Mouse (Mus musculus): ENCODE measurements at regions not wholly inside any gene's neighbourhood (a gene's known extent, or its start where the extent isn't known, plus 50 kb on each side); places are given as distances from the start of the nearest gene placed in this dataset.

GRCm38 (mm10) chr2:50945526-50945925 lies 203.4 kb downstream of the Rnd3 start:
- no peak overlapping the region for H3K27ac ChIP-seq (ENCODE audit: insufficient read depth, low read depth, low read length)
- H3K36me3 ChIP-seq (ENCODE audit: control insufficient read depth, insufficient read depth, low read length) = no peaks in the 10 kb centered on the region
- H3K4me3 ChIP-seq (ENCODE audit: low read depth, low read length) = no peak overlapping the region
- H3K4me1 ChIP-seq (ENCODE audit: control insufficient read depth, insufficient read depth, insufficient read length, low read length) = no peaks in the 10 kb centered on the region; the same call in 1 of the 2 replicates
- no peaks in the 10 kb centered on the region for H3K27me3 ChIP-seq (ENCODE audit: control insufficient read depth, insufficient read depth, low read length)
- TF ChIP-seq POLR2A (IDR thresholded peaks at IDR 0.05; ENCODE audit: low read depth, low read length) (no peak), CTCF (IDR thresholded peaks at IDR 0.05; ENCODE audit: extremely low read depth, insufficient read length, insufficient replicate concordance, low read depth, low read length) (no peak)
- 92% methylated on average over 4 of the region's 4 CpGs for WGBS

GRCm38 (mm10) chr2:50943180-50943579 lies 205.7 kb downstream of the Rnd3 start:
- Histone ChIP-seq H3K27me3 (ENCODE audit: control insufficient read depth, insufficient read depth, low read length) (no peaks in the 10 kb centered on the region), H3K36me3 (ENCODE audit: control insufficient read depth, insufficient read depth, low read length) (no peaks in the 10 kb centered on the region), H3K4me3 (ENCODE audit: low read depth, low read length) (no peak overlapping the region), H3K4me1 (ENCODE audit: control insufficient read depth, insufficient read depth, insufficient read length, low read length) (no peaks in the 10 kb centered on the region; the same call in 1 of the 2 replicates), H3K27ac (ENCODE audit: insufficient read depth, low read depth, low read length) (no peak overlapping the region)
- TF ChIP-seq POLR2A (IDR thresholded peaks at IDR 0.05; ENCODE audit: low read depth, low read length) (no peak), CTCF (IDR thresholded peaks at IDR 0.05; ENCODE audit: extremely low read depth, insufficient read length, insufficient replicate concordance, low read depth, low read length) (no peak)
- 85% methylated on average over 15 of the region's 15 CpGs for WGBS

- Histone ChIP-seq H3K4me1 (ENCODE audit: control insufficient read depth, insufficient read depth, insufficient read length, low read length) (no peaks in the 10 kb centered on the region; the same call in 1 of the 2 replicates), H3K27ac (ENCODE audit: insufficient read depth, low read depth, low read length) (no peak overlapping the region), H3K4me3 (ENCODE audit: low read depth, low read length) (no peak overlapping the region), H3K36me3 (ENCODE audit: control insufficient read depth, insufficient read depth, low read length) (no peaks in the 10 kb centered on the region), H3K27me3 (ENCODE audit: control insufficient read depth, insufficient read depth, low read length) (no peaks in the 10 kb centered on the region)
- TF ChIP-seq CTCF (IDR thresholded peaks at IDR 0.05; ENCODE audit: extremely low read depth, insufficient read length, insufficient replicate concordance, low read depth, low read length) = no peak
- no peak for TF ChIP-seq POLR2A (IDR thresholded peaks at IDR 0.05; ENCODE audit: low read depth, low read length)
- 82% methylated on average over 11 of the region's 11 CpGs for WGBS
Observed at GRCm38 (mm10) chr2:50942741-50943140, 206.2 kb downstream of the Rnd3 start.

- WGBS = 75% methylated on average over 7 of the region's 7 CpGs
- Histone ChIP-seq H3K4me3 (ENCODE audit: low read depth, low read length) (no peak overlapping the region), H3K27me3 (ENCODE audit: control insufficient read depth, insufficient read depth, low read length) (no peaks in the 10 kb centered on the region; the same call in 1 of the 2 replicates), H3K36me3 (ENCODE audit: control insufficient read depth, insufficient read depth, low read length) (no peaks in the 10 kb centered on the region), H3K27ac (ENCODE audit: insufficient read depth, low read depth, low read length) (no peak overlapping the region), H3K4me1 (ENCODE audit: control insufficient read depth, insufficient read depth, insufficient read length, low read length) (0 out of 2 replicates have a peak, but pooled peaks cover 1% of the 10 kb centered on the region)
- no peak for TF ChIP-seq CTCF (IDR thresholded peaks at IDR 0.05; ENCODE audit: extremely low read depth, insufficient read length, insufficient replicate concordance, low read depth, low read length)
- no peak for TF ChIP-seq POLR2A (IDR thresholded peaks at IDR 0.05; ENCODE audit: low read depth, low read length)
Observed at GRCm38 (mm10) chr2:50932936-50933335, 216.0 kb downstream of the Rnd3 start.

- H3K27me3 ChIP-seq (ENCODE audit: control insufficient read depth, insufficient read depth, low read length) = no peaks in the 10 kb centered on the region
- no peak overlapping the region for H3K4me3 ChIP-seq (ENCODE audit: low read depth, low read length)
- H3K27ac ChIP-seq (ENCODE audit: insufficient read depth, low read depth, low read length) = no peak overlapping the region
- no peaks in the 10 kb centered on the region for H3K36me3 ChIP-seq (ENCODE audit: control insufficient read depth, insufficient read depth, low read length)
- no peaks in the 10 kb centered on the region; the same call in 1 of the 2 replicates for H3K4me1 ChIP-seq (ENCODE audit: control insufficient read depth, insufficient read depth, insufficient read length, low read length)
- TF ChIP-seq CTCF (IDR thresholded peaks at IDR 0.05; ENCODE audit: extremely low read depth, insufficient read length, insufficient replicate concordance, low read depth, low read length) (no peak), POLR2A (IDR thresholded peaks at IDR 0.05; ENCODE audit: low read depth, low read length) (no peak)
Observed at GRCm38 (mm10) chr2:50921002-50921401, 227.9 kb downstream of the Rnd3 start.

GRCm38 (mm10) chr2:50916323-50917221 lies 232.3 kb downstream of the Rnd3 start:
- no peaks in the 10 kb centered on the region for H3K36me3 ChIP-seq (ENCODE audit: control insufficient read depth, insufficient read depth, low read length)

GRCm38 (mm10) chr2:50915149-50915548 lies 233.8 kb downstream of the Rnd3 start:
- Histone ChIP-seq H3K4me1 (ENCODE audit: control insufficient read depth, insufficient read depth, insufficient read length, low read length) (no peaks in the 10 kb centered on the region), H3K27me3 (ENCODE audit: control insufficient read depth, insufficient read depth, low read length) (no peaks in the 10 kb centered on the region), H3K4me3 (ENCODE audit: low read depth, low read length) (no peak overlapping the region), H3K36me3 (ENCODE audit: control insufficient read depth, insufficient read depth, low read length) (no peaks in the 10 kb centered on the region), H3K27ac (ENCODE audit: insufficient read depth, low read depth, low read length) (no peak overlapping the region)
- WGBS = 93% methylated on average over 2 of the region's 2 CpGs
- TF ChIP-seq POLR2A (IDR thresholded peaks at IDR 0.05; ENCODE audit: low read depth, low read length) (no peak), CTCF (IDR thresholded peaks at IDR 0.05; ENCODE audit: extremely low read depth, insufficient read length, insufficient replicate concordance, low read depth, low read length) (no peak)

More at GRCm38 (mm10) chr2:50916323-50917221, 232.3 kb downstream of the Rnd3 start:
- Histone ChIP-seq H3K4me1 (ENCODE audit: control insufficient read depth, insufficient read depth, insufficient read length, low read length) (no peaks in the 10 kb centered on the region; the same call in 1 of the 2 replicates), H3K27me3 (ENCODE audit: control insufficient read depth, insufficient read depth, low read length) (no peaks in the 10 kb centered on the region), H3K4me3 (ENCODE audit: low read depth, low read length) (no peak overlapping the region), H3K27ac (ENCODE audit: insufficient read depth, low read depth, low read length) (no peak overlapping the region)
- 55% methylated on average over 18 of the region's 18 CpGs for WGBS
- TF ChIP-seq CTCF (IDR thresholded peaks at IDR 0.05; ENCODE audit: extremely low read depth, insufficient read length, insufficient replicate concordance, low read depth, low read length) = no peak
- no peak for TF ChIP-seq POLR2A (IDR thresholded peaks at IDR 0.05; ENCODE audit: low read depth, low read length)

Measured in small intestine, adult 2 months (tissue).